Mouse (Mus musculus) Muller cell, postnatal 12 days (primary cell): ENCODE measurements around the gene Prdm1.

Experiments
- DNase-seq: peaks from one replicate; pipeline ENCODE4 v3.0.0-alpha.2; 2015; ENCODE audit errors: inconsistent ontology term

Gene Prdm1

GRCm38 (mm10) chr10:44492815-44493525 lies 35.3 kb downstream of the Prdm1 start:
- DNase-seq, result peak; percentile 78

GRCm38 (mm10) chr10:44490899-44491422 lies 37.3 kb downstream of the Prdm1 start:
- DNase-seq, result no peak

GRCm38 (mm10) chr10:44487132-44487531 lies 41.2 kb downstream of the Prdm1 start:
- no peak for DNase-seq

GRCm38 (mm10) chr10:44484077-44484476 lies 44.2 kb downstream of the Prdm1 start:
- DNase-seq, result no peak

GRCm38 (mm10) chr10:44483116-44483515 lies 45.2 kb downstream of the Prdm1 start:
- DNase-seq, result peak; percentile 22

GRCm38 (mm10) chr10:44481379-44481778 lies 46.9 kb downstream of the Prdm1 start:
- DNase-seq, result no peak

GRCm38 (mm10) chr10:44479286-44479685 lies 49.0 kb downstream of the Prdm1 start:
- DNase-seq, result no peak

GRCm38 (mm10) chr10:44478091-44478490 lies 50.2 kb downstream of the Prdm1 start:
- no peak for DNase-seq

GRCm38 (mm10) chr10:44477240-44477639 lies 51.1 kb downstream of the Prdm1 start:
- no peak for DNase-seq

GRCm38 (mm10) chr10:44476523-44476922 lies 51.8 kb downstream of the Prdm1 start:
- DNase-seq, result no peak

GRCm38 (mm10) chr10:44475376-44475775 lies 52.9 kb downstream of the Prdm1 start:
- DNase-seq, result no peak

- peak; percentile 59 for DNase-seq
These were observed 54.0 kb downstream of the Prdm1 start for GRCm38 (mm10) chr10:44474256-44474655.

GRCm38 (mm10) chr10:44465618-44466017 lies 62.7 kb downstream of the Prdm1 start:
- DNase-seq, result no peak

- DNase-seq, result no peak
These were observed 63.7 kb downstream of the Prdm1 start for GRCm38 (mm10) chr10:44464563-44464962.

- no peak for DNase-seq
These were observed 64.4 kb downstream of the Prdm1 start for GRCm38 (mm10) chr10:44463856-44464255.

- DNase-seq, result no peak
These were observed 66.0 kb downstream of the Prdm1 start for GRCm38 (mm10) chr10:44462351-44462750.

GRCm38 (mm10) chr10:44461063-44461462 lies 67.2 kb downstream of the Prdm1 start:
- no peak for DNase-seq

- DNase-seq, result peak; percentile 44
These were observed 68.0 kb downstream of the Prdm1 start for GRCm38 (mm10) chr10:44460095-44460810.

- DNase-seq, result peak; percentile 37
These were observed 68.8 kb downstream of the Prdm1 start for GRCm38 (mm10) chr10:44459321-44460000.

- DNase-seq, result peak; percentile 81
These were observed 69.6 kb downstream of the Prdm1 start for GRCm38 (mm10) chr10:44458534-44459315.

GRCm38 (mm10) chr10:44457791-44458533 lies 70.3 kb downstream of the Prdm1 start:
- DNase-seq, result peak; percentile 30
